Mouse (Mus musculus) midbrain, embryonic 12.5 days (tissue): ENCODE measurements at regions not wholly inside any gene's neighbourhood (a gene's known extent, or its start where the extent isn't known, plus 50 kb on each side); places are given as distances from the start of the nearest gene placed in this dataset.

ENCODE experiments used
- ATAC-seq: fragments of 200-750 bp; cut with Nextera tagmentation; 2 replicates; pipeline ENCODE4 v1.8.0; 2017; ENCODE audit warnings: low read depth, moderate TSS enrichment, moderate library complexity; ENCODE audit not compliant: low FRiP score
- H3K27ac ChIP-seq: fragments of 300-500 bp; sonication (generic); replicated peaks from 2 replicates; pipeline ENCODE4 v1.5.1; 2016; ENCODE audit warnings: mild to moderate bottlenecking
- H3K27me3 ChIP-seq: fragments of 300-500 bp; sonication (generic); 2 replicates; pipeline ENCODE4 v1.6.1; 2016; ENCODE audit warnings: mild to moderate bottlenecking
- H3K36me3 ChIP-seq: fragments of 300-500 bp; sonication (generic); 2 replicates; pipeline ENCODE4 v1.6.1; 2016
- H3K4me1 ChIP-seq: fragments of 300-500 bp; sonication (generic); 2 replicates; pipeline ENCODE4 v1.6.1; 2016
- H3K4me2 ChIP-seq: fragments of 300-500 bp; sonication (generic); replicated peaks from 2 replicates; pipeline ENCODE4 v1.6.1; 2016; ENCODE audit warnings: mild to moderate bottlenecking, moderate library complexity
- H3K4me3 ChIP-seq: fragments of 300-500 bp; sonication (generic); 2 replicates; pipeline ENCODE4 v1.5.1; 2016; ENCODE audit warnings: mild to moderate bottlenecking
- H3K9ac ChIP-seq: fragments of 300-500 bp; sonication (generic); replicated peaks from 2 replicates; pipeline ENCODE4 v1.6.1; 2016; ENCODE audit warnings: mild to moderate bottlenecking, moderate library complexity
- H3K9me3 ChIP-seq: fragments of 300-500 bp; sonication (generic); 2 replicates; pipeline ENCODE4 v1.6.1; 2016; ENCODE audit warnings: mild to moderate bottlenecking
- WGBS: fragments of 180-500 bp; shearing (Covaris S2); methylation state at CpG from one replicate; pipeline ENCODE4 v1.1.7; 2016; 5-methylcytosine and 5-hydroxymethylcytosine counted together

GRCm38 (mm10) chr1:43291736-43292135 lies 95.0 kb upstream of the Fhl2 start:
- H3K27ac ChIP-seq: no peak overlapping the region
- no peaks in the 10 kb centered on the region for H3K9me3 ChIP-seq
- no peak overlapping the region for H3K4me3 ChIP-seq
- WGBS: 90% methylated on average over 8 of the region's 8 CpGs
- H3K9ac ChIP-seq: no peak overlapping the region
- H3K36me3 ChIP-seq: no peaks in the 10 kb centered on the region
- H3K4me2 ChIP-seq: no peak overlapping the region
- H3K4me1 ChIP-seq: no peaks in the 10 kb centered on the region
- no peak for ATAC-seq
- H3K27me3 ChIP-seq: no peaks in the 10 kb centered on the region

- Histone ChIP-seq H3K27me3 (no peaks in the 10 kb centered on the region), H3K4me3 (no peak overlapping the region), H3K9me3 (no peaks in the 10 kb centered on the region), H3K27ac (no peak overlapping the region), H3K36me3 (no peaks in the 10 kb centered on the region), H3K4me2 (no peak overlapping the region), H3K9ac (no peak overlapping the region), H3K4me1 (no peaks in the 10 kb centered on the region)
- WGBS: 86% methylated on average over 2 of the region's 2 CpGs
- ATAC-seq: no peak
Observed at GRCm38 (mm10) chr1:43292561-43292960, 95.8 kb upstream of the Fhl2 start.

GRCm38 (mm10) chr1:43294221-43295012 lies 97.6 kb upstream of the Fhl2 start:
- Histone ChIP-seq H3K9me3 (no peaks in the 10 kb centered on the region), H3K4me2 (no peak overlapping the region), H3K4me3 (no peak overlapping the region), H3K9ac (no peak overlapping the region), H3K36me3 (no peaks in the 10 kb centered on the region), H3K27ac (no peak overlapping the region), H3K4me1 (no peaks in the 10 kb centered on the region), H3K27me3 (no peaks in the 10 kb centered on the region)
- WGBS: 88% methylated on average over 11 of the region's 11 CpGs
- no peak for ATAC-seq

GRCm38 (mm10) chr1:43297579-43297978 lies 100.8 kb upstream of the Fhl2 start:
- H3K9ac ChIP-seq: no peak overlapping the region
- 89% methylated on average over 2 of the region's 2 CpGs for WGBS
- no peak overlapping the region for H3K4me2 ChIP-seq
- peaks cover 3% of the 10 kb centered on the region; the same call in 1 of the 2 replicates for H3K27me3 ChIP-seq
- H3K36me3 ChIP-seq: no peaks in the 10 kb centered on the region
- no peak for ATAC-seq
- H3K27ac ChIP-seq: no peak overlapping the region
- no peak overlapping the region for H3K4me3 ChIP-seq
- no peaks in the 10 kb centered on the region for H3K9me3 ChIP-seq
- no peaks in the 10 kb centered on the region for H3K4me1 ChIP-seq

GRCm38 (mm10) chr1:43298746-43299145 lies 102.0 kb upstream of the Fhl2 start:
- ATAC-seq: no peak
- no peak overlapping the region for H3K4me2 ChIP-seq
- peaks cover 3% of the 10 kb centered on the region; the same call in 1 of the 2 replicates for H3K27me3 ChIP-seq
- no peak overlapping the region for H3K27ac ChIP-seq
- WGBS: 93% methylated on average over 3 of the region's 3 CpGs
- H3K36me3 ChIP-seq: no peaks in the 10 kb centered on the region
- H3K4me3 ChIP-seq: no peak overlapping the region
- H3K9me3 ChIP-seq: no peaks in the 10 kb centered on the region
- no peak overlapping the region for H3K9ac ChIP-seq
- no peaks in the 10 kb centered on the region for H3K4me1 ChIP-seq

GRCm38 (mm10) chr1:43299490-43300302 lies 102.9 kb upstream of the Fhl2 start:
- Histone ChIP-seq H3K27me3 (peaks cover 3% of the 10 kb centered on the region; the same call in 1 of the 2 replicates), H3K9me3 (no peaks in the 10 kb centered on the region), H3K4me2 (no peak overlapping the region), H3K4me1 (no peaks in the 10 kb centered on the region), H3K9ac (no peak overlapping the region), H3K4me3 (no peak overlapping the region), H3K36me3 (no peaks in the 10 kb centered on the region), H3K27ac (no peak overlapping the region)
- ATAC-seq: peak; percentile 69
- 49% methylated on average over 7 of the region's 7 CpGs for WGBS

- H3K27ac ChIP-seq: no peak overlapping the region
Observed at GRCm38 (mm10) chr1:43300676-43301075, 103.9 kb upstream of the Fhl2 start.

GRCm38 (mm10) chr1:43301866-43302571 lies 105.2 kb upstream of the Fhl2 start:
- no peak for ATAC-seq
- Histone ChIP-seq H3K4me1 (0 out of 2 replicates have a peak, but pooled peaks cover 4% of the 10 kb centered on the region), H3K27ac (no peak overlapping the region), H3K4me3 (no peak overlapping the region), H3K36me3 (no peaks in the 10 kb centered on the region), H3K4me2 (no peak overlapping the region), H3K9me3 (no peaks in the 10 kb centered on the region), H3K27me3 (peaks cover 3% of the 10 kb centered on the region; the same call in 1 of the 2 replicates), H3K9ac (no peak overlapping the region)
- 86% methylated on average over 7 of the region's 7 CpGs for WGBS

More at GRCm38 (mm10) chr1:43300676-43301075, 103.9 kb upstream of the Fhl2 start:
- Histone ChIP-seq H3K4me3 (no peak overlapping the region), H3K27me3 (peaks cover 3% of the 10 kb centered on the region; the same call in 1 of the 2 replicates), H3K9me3 (no peaks in the 10 kb centered on the region), H3K36me3 (no peaks in the 10 kb centered on the region), H3K4me2 (no peak overlapping the region), H3K4me1 (no peaks in the 10 kb centered on the region), H3K9ac (no peak overlapping the region)
- no peak for ATAC-seq
- 91% methylated on average over 5 of the region's 5 CpGs for WGBS

GRCm38 (mm10) chr1:43302657-43303056 lies 105.9 kb upstream of the Fhl2 start:
- H3K27ac ChIP-seq: no peak overlapping the region
- 85% methylated on average over 7 of the region's 7 CpGs for WGBS

GRCm38 (mm10) chr1:43305349-43306278 lies 108.8 kb upstream of the Fhl2 start:
- Histone ChIP-seq H3K27me3 (peaks cover 2% of the 10 kb centered on the region; the same call in 1 of the 2 replicates), H3K9ac (no peak overlapping the region), H3K4me1 (0 out of 2 replicates have a peak, but pooled peaks cover 4% of the 10 kb centered on the region), H3K4me3 (no peak overlapping the region), H3K27ac (no peak overlapping the region), H3K9me3 (no peaks in the 10 kb centered on the region), H3K4me2 (no peak overlapping the region), H3K36me3 (no peaks in the 10 kb centered on the region)
- WGBS: 70% methylated on average over 9 of the region's 9 CpGs
- ATAC-seq: no peak

More at GRCm38 (mm10) chr1:43302657-43303056, 105.9 kb upstream of the Fhl2 start:
- no peak for ATAC-seq
- 0 out of 2 replicates have a peak, but pooled peaks cover 4% of the 10 kb centered on the region for H3K4me1 ChIP-seq
- H3K27me3 ChIP-seq: peaks cover 3% of the 10 kb centered on the region; the same call in 1 of the 2 replicates
- no peak overlapping the region for H3K4me3 ChIP-seq
- no peaks in the 10 kb centered on the region for H3K36me3 ChIP-seq
- no peak overlapping the region for H3K4me2 ChIP-seq
- H3K9ac ChIP-seq: no peak overlapping the region
- H3K9me3 ChIP-seq: no peaks in the 10 kb centered on the region
